Mouse (Mus musculus): ENCODE measurements around the gene Ndufa7. TPM values are rescaled to one million over a fixed set of nuclear protein-coding genes. Genes with fewer than 3 reads are reported as not detected.
"Not testable (repeated sequence)": the region's sequence is repeated elsewhere in the genome, so short reads cannot be mapped to it uniquely, and the experiment has no call there.

The Ndufa7 gene
- polyA plus RNA-seq, 1 experiment from 2014 or later = 517 TPM

- H3K27me3 ChIP-seq; H3K27ac ChIP-seq; H3K4me2 ChIP-seq; H3K9me3 ChIP-seq (replicated peaks); ATAC-seq (replicated peaks; ENCODE audit: insufficient number of reproducible peaks, insufficient read depth, low FRiP score, low read depth); H3K9ac ChIP-seq; H3K4me3 ChIP-seq: not testable (repeated sequence)
- WGBS = 92% methylated on average over 10 of the region's 11 CpGs
- H3K4me1 ChIP-seq (replicated peaks) = peaks cover 15% of the 10 kb centered on the region
- H3K36me3 ChIP-seq = peaks cover 23% of the 10 kb centered on the region; the same call in 1 of the 2 replicates
Measured at GRCm38 (mm10) chr17:33884320-33884719, 59.9 kb downstream of the Ndufa7 start.

- not testable (repeated sequence) for H3K9me3 ChIP-seq (replicated peaks); H3K27me3 ChIP-seq; H3K9ac ChIP-seq; H3K4me3 ChIP-seq; H3K27ac ChIP-seq; H3K36me3 ChIP-seq; ATAC-seq (replicated peaks; ENCODE audit: insufficient number of reproducible peaks, insufficient read depth, low FRiP score, low read depth); H3K4me2 ChIP-seq
- 33% methylated on average over 2 of the region's 2 CpGs for WGBS
- H3K4me1 ChIP-seq (replicated peaks) = peaks cover 16% of the 10 kb centered on the region
Measured at GRCm38 (mm10) chr17:33887802-33888201, 63.4 kb downstream of the Ndufa7 start.

Small RNAs within 50 kb of the gene (microRNA-seq; reads per million reads assigned to microRNA genes)
- not detected for gene Gm27740

Other genes starting within 250 kb of the Ndufa7 start
- gene Zfp414, start 195.5 kb upstream of the Ndufa7 start, polyA plus RNA-seq (2015; fragmentation: Nextera tagmentation; extraction: Ambion mirVana) = 29.8 and 32.1 TPM in 2 replicates
- gene Pram1, start 186.5 kb upstream of the Ndufa7 start, polyA plus RNA-seq (2015; fragmentation: Nextera tagmentation; extraction: Ambion mirVana) = 0.24 and 0.70 TPM in 2 replicates
- 180 and 183 TPM in 2 replicates for gene Hnrnpm, start 137.7 kb upstream of the Ndufa7 start, polyA plus RNA-seq (2015; fragmentation: Nextera tagmentation; extraction: Ambion mirVana)
- gene March2, start 105.9 kb upstream of the Ndufa7 start, polyA plus RNA-seq (2015; fragmentation: Nextera tagmentation; extraction: Ambion mirVana) = 98.6 and 118 TPM in 2 replicates
- gene Rab11b, start 64.0 kb upstream of the Ndufa7 start, polyA plus RNA-seq (2015; fragmentation: Nextera tagmentation; extraction: Ambion mirVana) = 274 and 318 TPM in 2 replicates
- gene Angptl4, start 42.7 kb upstream of the Ndufa7 start, polyA plus RNA-seq (2015; fragmentation: Nextera tagmentation; extraction: Ambion mirVana) = 15.4 and 20.0 TPM in 2 replicates
- gene Kank3, start 14.1 kb upstream of the Ndufa7 start, polyA plus RNA-seq (2015; fragmentation: Nextera tagmentation; extraction: Ambion mirVana) = 44.1 and 52.6 TPM in 2 replicates
- gene Rps28, start within 50 bp of the Ndufa7 start, polyA plus RNA-seq (2015; fragmentation: Nextera tagmentation; extraction: Ambion mirVana) = 456 and 543 TPM in 2 replicates
- 31.4 and 39.9 TPM in 2 replicates for gene Cd320, start 18.5 kb downstream of the Ndufa7 start, polyA plus RNA-seq (2015; fragmentation: Nextera tagmentation; extraction: Ambion mirVana)
- not detected in 2 replicates for gene Gm7029, start 49.3 kb downstream of the Ndufa7 start, polyA plus RNA-seq (2015; fragmentation: Nextera tagmentation; extraction: Ambion mirVana)
- gene Kifc1, start 66.1 kb downstream of the Ndufa7 start, polyA plus RNA-seq (2015; fragmentation: Nextera tagmentation; extraction: Ambion mirVana) = 5.3 and 7.3 TPM in 2 replicates
- 0.18 TPM in 1 of 2 replicates, not detected in the other for gene Platr17, start 80.6 kb downstream of the Ndufa7 start, polyA plus RNA-seq (2015; fragmentation: Nextera tagmentation; extraction: Ambion mirVana)
- gene Daxx, start 84.8 kb downstream of the Ndufa7 start, polyA plus RNA-seq (2015; fragmentation: Nextera tagmentation; extraction: Ambion mirVana) = 27.1 and 36.7 TPM in 2 replicates
- 44.3 and 61.3 TPM in 2 replicates for gene Tapbp, start 91.3 kb downstream of the Ndufa7 start, polyA plus RNA-seq (2015; fragmentation: Nextera tagmentation; extraction: Ambion mirVana)
- gene Zbtb22, start 91.3 kb downstream of the Ndufa7 start, polyA plus RNA-seq (2015; fragmentation: Nextera tagmentation; extraction: Ambion mirVana) = 11.3 and 15.3 TPM in 2 replicates
- gene Rgl2, start 105.0 kb downstream of the Ndufa7 start, polyA plus RNA-seq (2015; fragmentation: Nextera tagmentation; extraction: Ambion mirVana) = 34.7 and 44.8 TPM in 2 replicates
- 112 and 115 TPM in 2 replicates for gene Pfdn6, start 115.8 kb downstream of the Ndufa7 start, polyA plus RNA-seq (2015; fragmentation: Nextera tagmentation; extraction: Ambion mirVana)
- 16.3 and 24.1 TPM in 2 replicates for gene Wdr46, start 116.1 kb downstream of the Ndufa7 start, polyA plus RNA-seq (2015; fragmentation: Nextera tagmentation; extraction: Ambion mirVana)
- 5.1 and 6.5 TPM in 2 replicates for gene B3galt4, start 126.9 kb downstream of the Ndufa7 start, polyA plus RNA-seq (2015; fragmentation: Nextera tagmentation; extraction: Ambion mirVana)
- gene Vps52, start 131.2 kb downstream of the Ndufa7 start, polyA plus RNA-seq (2015; fragmentation: Nextera tagmentation; extraction: Ambion mirVana) = 35.5 and 44.7 TPM in 2 replicates
- gene Rps18, start 131.4 kb downstream of the Ndufa7 start, polyA plus RNA-seq (2015; fragmentation: Nextera tagmentation; extraction: Ambion mirVana) = 847 and 935 TPM in 2 replicates
- 37.4 and 80.9 TPM in 2 replicates for gene H2-K1, start 175.8 kb downstream of the Ndufa7 start, polyA plus RNA-seq (2015; fragmentation: Nextera tagmentation; extraction: Ambion mirVana)
- 15.8 and 20.8 TPM in 2 replicates for gene Ring1, start 200.1 kb downstream of the Ndufa7 start, polyA plus RNA-seq (2015; fragmentation: Nextera tagmentation; extraction: Ambion mirVana)
- 47.4 and 56.2 TPM in 2 replicates for gene H2-Ke6, start 203.5 kb downstream of the Ndufa7 start, polyA plus RNA-seq (2015; fragmentation: Nextera tagmentation; extraction: Ambion mirVana)
- 97.8 and 133 TPM in 2 replicates for gene Slc39a7, start 207.1 kb downstream of the Ndufa7 start, polyA plus RNA-seq (2015; fragmentation: Nextera tagmentation; extraction: Ambion mirVana)
- 26.8 and 38.5 TPM in 2 replicates for gene Rxrb, start 207.2 kb downstream of the Ndufa7 start, polyA plus RNA-seq (2015; fragmentation: Nextera tagmentation; extraction: Ambion mirVana)
- 1.3 and 4.6 TPM in 2 replicates for gene Col11a2, start 214.9 kb downstream of the Ndufa7 start, polyA plus RNA-seq (2015; fragmentation: Nextera tagmentation; extraction: Ambion mirVana)